Mouse (Mus musculus) brain, embryonic 18.5 days (tissue): ENCODE measurements at regions not wholly inside any gene's neighbourhood (a gene's known extent, or its start where the extent isn't known, plus 50 kb on each side); places are given as distances from the start of the nearest gene placed in this dataset.

ENCODE experiments used
- DNase-seq: peaks from one replicate; pipeline ENCODE4 v3.0.0-alpha.2; 2012; ENCODE audit warnings: low read depth, low spot score

DNA sequence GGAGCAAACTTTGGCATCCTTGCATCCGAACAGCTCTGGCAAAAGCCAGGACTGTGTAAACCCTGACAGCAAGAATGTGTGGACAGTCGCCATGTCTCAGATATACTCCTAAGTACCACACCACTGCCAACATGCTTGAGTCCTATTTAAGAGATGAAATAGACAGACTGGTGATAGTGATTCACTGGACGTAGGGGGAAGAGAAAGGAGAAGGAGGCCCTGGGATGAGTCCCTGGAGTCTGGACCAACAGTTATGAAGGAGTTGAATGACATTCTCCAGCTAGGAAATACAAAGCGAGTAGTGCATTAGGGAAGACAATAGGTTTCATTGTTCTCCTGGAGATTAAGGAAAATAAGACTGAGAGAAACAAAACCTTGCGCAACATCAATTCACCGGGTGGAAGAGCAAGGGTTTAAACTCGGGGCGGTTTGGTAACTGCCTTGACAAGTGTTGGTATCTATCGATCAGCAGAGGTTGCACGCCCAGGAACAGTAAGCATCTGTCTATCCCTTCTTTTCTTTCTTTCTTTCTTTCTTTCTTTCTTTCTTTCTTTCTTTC, 54.3 kb upstream of the Nrbf2 start:
- DNase-seq, result no peak

DNA sequence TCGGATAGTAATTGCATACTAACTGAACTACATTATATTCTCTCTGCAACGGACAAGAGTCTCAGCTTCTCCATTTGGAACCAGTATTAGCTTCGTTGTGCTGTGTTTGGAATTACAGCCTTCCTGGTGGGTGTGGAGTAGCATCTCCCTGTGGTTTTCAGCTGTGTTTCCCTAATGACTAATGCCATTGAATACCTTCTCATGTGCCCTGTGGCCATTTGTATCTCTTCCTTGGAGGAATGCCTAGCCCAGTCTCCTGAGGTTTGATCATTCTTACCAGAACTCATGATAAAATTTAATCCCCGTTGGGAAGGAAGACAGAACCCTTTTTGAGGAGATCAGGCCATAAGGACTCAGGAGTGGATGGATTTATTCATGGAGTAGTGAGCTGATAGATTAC, 59.6 kb upstream of the Nrbf2 start:
- no peak for DNase-seq

DNA sequence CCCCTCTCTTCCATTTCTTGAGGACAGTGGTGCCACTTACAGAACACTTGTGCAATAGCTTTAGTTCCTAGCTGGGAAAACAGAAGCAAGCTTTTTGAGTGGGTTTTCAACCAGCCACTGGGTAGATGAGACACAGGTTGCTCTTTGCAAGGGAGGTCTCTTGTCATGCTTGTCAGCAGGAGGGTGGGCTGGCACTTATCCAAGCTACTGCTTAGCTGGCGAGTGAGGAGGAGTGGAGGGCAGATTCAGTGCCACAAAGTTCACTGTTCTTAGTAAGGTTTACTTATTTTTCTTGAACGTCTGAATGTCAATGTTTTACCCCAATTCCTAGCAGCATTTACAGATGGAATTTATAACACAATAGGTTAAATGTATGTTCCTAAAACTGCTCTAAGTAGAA, 65.9 kb upstream of the Nrbf2 start:
- DNase-seq, result no peak

DNA sequence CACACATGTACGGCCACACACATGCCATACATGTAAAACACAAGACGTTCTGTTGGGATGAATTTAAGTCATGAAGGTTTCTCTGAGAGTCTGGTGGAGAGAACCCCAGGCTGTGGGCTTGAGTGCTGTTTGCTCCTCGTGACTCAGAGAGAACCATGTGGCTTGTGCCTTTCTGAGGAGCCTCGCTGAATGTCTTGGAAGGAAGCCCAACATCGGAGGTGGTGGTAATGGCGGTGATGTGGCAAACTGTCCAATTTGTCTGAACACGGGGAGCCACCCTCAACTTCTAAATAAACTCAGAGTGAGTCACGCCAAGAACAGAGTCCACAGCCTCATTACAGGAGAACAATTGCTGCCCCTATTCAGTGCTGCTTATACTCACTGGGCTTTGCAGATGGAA, 75.7 kb upstream of the Nrbf2 start:
- DNase-seq, result no peak

DNA sequence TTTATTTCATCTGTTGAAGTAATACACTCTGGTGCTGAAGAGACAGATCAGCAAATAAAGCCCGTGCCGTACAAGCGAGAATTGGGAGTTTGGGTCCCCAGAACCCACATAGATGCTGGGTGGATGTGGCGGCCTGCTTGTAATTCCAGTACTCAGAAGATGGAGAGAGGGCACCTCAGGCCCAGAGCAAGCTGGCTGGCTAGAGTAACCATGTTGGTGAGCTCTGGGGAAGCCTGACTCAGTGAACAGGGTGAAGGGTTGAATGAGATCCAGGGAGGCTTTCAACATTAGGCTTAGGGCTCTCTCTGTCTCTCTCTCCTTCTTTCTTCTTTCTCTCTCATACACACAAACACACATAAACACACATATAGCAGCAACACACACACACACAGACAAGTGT, 76.2 kb upstream of the Nrbf2 start:
- no peak for DNase-seq

DNA sequence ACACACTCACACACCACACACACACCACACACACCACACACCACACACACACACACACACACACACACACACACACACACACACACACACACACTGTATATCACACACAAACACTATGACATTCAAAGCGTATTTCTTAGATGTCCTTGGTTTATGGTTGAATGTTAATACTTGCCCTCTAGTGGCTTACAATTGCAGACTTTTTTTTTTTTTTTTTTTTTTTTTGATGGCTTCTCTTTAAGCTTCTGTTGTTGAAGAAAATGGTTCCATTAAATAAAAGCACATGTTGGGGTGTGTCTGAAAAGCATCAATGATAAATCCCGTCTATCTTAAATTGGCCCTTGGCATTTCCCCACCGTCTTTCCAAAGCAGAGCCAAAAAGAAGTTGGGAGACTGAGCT, 79.5 kb upstream of the Nrbf2 start:
- DNase-seq, result no peak

DNA sequence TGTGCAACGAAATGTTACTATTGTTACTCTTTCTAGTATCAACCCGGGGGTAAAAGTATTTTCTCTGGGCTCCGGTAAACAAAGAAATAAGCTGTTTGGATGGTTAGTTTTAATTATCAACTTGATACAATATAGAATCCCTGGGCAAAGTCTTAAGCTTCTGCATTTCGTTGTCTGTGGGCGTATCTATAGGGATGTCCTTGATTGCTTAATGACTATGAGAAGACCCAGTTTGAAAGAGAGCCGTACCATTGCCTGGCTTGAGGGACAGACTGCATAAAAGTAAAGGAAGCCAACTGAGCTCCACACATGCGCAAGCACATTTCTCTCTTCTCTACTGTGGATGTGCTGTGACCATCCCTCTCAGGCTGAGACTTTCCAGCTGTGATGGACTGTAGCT, 80.1 kb upstream of the Nrbf2 start:
- DNase-seq, result no peak

DNA sequence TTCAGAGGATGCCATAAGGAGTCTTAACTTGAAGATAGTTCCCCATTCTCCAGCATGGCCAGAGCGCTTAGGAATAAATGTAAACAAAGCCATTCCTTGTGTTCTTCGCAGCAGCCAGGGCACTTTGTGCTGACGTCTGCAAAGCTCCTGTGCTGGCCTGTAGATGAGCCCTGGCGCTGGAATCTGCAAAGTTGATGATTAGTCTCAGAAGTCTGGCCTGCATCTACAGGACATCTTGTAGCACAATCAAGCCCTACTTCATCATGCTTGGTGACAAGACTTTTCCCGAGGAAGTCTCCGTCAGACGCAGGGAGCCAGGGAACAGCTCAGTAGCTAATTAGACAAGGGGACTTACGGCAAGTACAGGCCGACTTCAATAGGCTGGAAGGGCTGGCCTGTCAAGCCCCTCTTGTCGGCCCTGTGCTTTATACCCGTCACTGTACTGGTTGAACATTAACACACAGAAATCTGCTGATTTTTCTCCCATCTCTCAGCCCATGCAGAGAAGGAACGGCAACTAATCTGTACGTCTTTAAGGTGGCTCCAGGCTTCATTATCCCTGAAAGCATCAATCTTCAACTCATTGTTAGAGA, 87.6 kb upstream of the Nrbf2 start:
- DNase-seq, result no peak

DNA sequence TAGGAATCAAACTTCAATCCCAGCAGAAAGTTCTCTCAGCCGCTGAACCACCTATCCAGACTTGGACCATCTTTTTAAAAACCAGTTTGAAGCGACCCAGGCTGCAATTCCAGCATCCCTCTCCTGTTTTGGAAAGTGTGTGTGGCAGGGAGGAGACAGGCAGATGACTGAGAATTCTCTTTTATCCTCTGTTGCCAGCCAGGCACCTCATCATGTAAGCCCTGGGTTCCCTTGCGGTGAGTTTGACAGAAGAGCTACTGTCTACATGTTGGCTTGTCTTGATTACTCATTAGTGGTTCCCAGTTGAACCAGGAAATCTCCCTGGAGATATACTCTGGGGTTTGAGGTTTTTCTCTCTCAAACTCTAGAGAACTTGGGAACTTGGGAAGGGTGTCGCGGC, 91.5 kb upstream of the Nrbf2 start:
- no peak for DNase-seq

DNA sequence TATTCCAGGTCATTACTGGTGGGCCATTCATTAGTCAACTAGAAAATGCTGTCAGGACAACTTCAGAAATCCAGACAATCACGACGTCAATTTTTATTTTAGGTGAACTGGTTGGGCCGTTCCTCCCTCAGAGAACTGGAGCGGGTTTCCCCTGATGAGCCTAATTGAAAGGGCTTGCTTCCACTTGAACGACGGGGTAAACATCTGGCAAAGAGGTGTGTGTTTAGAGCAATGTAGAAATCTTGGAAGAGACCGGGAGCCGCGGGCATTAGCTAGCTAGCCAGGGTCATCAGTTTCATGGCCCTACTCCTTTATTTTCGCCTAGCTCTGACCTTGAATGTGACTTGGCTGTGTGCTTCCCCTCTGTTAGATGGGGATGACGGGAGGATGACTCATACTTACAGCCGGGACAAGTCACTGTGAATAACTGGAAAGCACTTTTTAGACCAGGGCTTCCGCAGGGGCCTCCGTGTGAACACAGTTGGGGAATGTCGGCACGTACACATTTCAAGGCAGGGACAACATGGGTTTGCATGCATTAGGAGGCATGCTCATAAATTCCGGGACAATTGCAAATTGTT, 92.6 kb upstream of the Nrbf2 start:
- no peak for DNase-seq

DNA sequence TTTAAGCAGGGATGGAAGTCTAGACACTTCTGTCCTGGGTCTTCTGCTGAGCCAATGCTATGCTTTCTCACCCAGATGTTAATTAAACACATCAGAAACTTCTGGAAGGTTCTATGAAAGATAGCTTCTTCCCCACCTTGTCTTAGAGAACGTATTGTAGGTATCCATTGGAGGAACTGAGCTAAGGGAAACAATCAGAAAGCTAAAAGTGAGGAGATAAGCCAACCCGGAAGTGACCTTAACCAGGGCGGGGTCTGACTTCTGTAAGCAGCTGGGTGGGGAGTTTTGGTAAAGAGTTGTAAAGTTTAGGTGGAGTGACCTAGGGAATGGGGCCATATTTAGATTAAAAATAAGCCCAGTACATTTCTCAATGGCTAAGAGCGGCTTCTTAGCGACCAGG, 95.1 kb upstream of the Nrbf2 start:
- no peak for DNase-seq

DNA sequence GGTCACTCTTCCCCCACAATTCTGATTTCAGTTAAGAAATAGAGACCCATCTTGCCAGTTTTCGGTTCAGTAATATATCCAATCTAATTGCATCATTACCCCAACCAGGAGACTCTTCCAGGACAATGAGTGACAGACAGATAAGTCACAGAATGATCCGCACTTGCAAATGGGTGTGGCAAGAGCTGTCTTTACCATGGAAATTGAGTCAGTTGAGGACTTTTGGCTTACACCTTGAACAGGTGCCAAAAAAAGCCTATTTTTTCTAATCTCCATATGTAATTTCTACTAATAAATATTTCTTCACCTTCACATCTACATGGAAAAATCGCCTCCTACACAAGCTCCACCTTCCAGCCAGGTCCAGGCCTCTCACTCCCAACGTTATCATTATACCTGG, 98.2 kb upstream of the Nrbf2 start:
- no peak for DNase-seq

DNA sequence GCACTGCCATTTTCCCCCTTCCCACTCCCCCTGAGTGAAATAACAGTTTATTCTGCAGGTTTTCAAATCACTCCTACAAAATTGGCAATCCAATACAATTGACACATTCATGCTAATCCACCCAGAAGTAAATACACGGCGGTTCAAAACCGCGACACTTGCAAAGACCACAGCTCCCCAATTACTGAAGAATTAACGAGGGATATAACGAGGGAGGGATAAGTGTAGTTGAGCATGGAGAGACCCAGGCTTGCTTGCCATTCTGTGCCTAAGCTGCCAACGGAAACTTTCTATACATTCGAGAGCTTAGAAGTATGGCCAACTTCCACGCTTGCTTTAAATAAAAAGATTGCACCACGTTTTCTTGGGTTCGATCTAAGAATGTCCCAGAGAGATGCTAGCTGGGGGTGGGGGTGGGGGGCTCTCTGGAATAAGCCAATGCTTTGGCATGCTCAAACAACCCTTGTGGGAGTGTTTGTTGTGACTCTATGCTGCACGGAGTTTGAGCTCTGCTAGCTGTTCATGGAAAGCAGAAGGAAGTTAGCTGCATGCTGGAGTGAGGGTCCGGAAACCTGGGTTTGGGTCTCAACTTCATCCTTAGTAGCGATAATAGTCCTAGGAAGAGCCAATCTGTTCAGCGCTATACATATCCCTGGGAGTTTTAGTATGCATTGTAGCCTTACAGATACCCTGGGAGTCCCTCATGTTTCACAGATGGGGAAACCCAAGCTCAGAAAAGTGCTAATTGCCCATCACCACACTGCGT, 98.9 kb upstream of the Nrbf2 start:
- DNase-seq, result no peak

DNA sequence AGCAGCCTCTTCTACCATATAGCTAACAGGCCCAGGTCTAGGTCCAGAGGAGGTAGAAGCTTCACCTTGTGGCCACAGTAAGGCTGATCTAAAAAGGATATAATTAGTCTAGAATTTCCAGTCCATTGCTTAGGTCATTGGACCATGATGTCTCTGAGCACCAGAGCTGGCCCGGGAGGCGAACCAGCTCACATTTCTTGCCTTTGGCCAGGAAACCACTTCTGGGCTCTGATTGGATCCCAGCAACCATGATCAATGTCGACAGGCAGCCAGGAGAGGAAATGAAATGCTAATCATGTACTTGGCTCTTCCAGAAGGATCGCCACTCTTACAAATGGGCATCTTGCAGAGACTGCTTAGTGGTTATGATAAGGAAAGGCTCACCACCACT, 99.5 kb upstream of the Nrbf2 start:
- no peak for DNase-seq

DNA sequence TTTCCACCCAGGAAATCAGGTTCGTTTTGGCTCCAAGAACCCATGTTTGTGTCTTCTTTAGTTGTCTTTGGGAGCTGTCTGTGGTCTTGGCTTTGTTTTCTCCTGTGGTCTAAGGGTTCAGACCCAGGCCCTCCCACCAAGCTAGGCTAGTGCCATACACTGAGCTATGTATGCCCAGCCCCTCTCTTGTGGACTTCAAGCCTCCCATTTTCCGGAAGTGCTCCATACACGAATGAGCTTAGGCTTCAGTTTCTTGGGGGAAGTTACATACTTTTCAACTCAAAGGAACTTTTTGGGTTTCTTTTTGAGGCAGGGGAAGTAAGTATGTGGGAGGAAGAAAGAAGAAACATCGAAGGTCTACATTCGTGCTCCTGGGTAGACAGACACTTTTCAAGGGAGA, 100.9 kb upstream of the Nrbf2 start:
- no peak for DNase-seq

DNA sequence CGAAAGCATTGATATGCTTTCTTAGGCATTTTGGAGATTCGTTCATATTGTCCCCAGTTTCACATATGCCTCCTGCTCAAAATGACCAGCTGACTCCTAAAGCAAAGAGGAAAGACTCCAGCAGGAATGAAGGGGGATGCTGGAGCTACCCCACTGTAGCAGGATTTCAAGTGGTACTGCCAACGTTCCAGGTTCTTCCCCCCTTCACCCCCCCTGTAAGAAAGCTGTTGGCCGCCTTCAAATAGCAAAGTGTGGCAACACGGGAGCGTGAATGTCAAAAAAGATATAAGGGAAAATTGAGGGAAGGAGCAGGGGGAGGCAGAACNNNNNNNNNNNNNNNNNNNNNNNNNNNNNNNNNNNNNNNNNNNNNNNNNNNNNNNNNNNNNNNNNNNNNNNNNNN, 103.7 kb upstream of the Nrbf2 start:
- DNase-seq, result no peak

DNA sequence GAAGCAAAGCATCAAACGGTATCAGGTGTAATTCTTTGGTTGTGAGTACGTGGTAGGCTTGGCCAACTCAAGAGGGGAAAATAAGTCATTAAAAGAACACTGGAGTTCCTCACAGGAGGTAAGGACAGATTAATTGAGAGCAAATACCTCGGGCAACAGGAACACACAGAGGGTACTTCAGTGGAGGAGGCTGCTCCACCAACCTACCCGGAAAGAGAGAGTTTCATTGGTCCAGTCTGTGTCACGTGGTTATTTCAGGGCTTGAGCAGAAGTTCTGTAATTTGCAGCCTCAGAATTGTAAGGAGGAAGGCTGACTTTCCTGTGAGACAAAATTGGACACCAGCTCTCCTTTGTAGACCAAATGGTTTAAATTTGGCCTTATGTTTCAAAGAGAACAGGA, 115.3 kb upstream of the Nrbf2 start:
- no peak for DNase-seq

DNA sequence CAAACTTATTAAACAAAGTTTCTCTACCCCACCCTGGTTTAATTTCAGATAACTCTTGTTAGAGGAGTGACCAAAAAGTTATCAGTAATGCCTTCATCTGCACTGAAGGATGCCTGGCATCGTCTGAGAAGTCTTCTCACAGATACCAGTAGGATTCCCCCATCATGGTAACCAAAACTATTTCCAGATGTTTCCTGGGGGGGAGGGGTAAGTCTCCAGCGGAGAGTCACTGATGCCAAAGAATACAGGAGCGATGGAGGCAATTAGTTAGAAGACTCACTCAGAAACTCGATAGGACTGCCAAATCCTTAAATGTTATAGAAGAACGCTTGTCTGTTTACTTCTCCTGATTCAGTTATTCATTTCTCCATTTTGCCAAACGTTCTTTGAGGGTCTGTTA, 116.3 kb upstream of the Nrbf2 start:
- no peak for DNase-seq

DNA sequence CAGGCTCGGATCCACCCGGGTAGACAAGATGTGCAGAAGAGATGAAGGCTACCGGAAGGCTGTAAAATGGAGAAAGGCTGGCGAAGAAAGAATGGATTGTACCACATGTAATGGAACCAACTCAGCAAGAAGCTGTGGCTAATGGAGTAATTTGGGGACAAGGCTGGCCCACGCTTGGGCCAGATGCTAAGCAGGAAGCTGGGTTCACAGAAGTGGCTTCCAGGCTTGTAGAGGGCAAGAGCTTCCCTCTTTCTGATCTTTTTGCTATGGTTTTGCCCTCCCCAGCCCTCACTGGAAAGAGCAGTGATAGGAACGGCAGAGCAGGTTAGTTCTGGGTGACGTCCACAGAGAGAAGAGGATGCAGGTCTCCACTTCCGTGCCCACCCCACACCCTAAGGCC, 117.7 kb upstream of the Egr2 start:
- no peak for DNase-seq

DNA sequence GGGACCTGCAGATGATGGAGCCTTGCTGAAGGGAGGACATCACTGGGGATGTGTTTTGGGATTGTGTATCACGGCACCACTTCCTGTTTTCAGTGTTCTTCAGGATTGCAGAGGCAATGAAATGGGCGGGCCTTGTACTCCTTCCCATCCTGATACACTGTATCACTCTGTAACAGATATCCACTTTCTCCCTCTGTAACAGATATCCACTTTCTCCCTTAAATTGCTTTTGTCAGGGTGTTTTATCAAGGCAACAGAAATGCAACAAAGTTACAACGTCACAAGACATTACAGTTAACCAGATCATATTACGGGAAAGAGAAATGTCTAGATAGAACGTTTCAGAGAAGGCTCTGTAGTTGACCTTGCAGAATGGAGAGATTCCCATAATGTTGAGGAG, 114.5 kb upstream of the Egr2 start:
- DNase-seq, result no peak

DNA sequence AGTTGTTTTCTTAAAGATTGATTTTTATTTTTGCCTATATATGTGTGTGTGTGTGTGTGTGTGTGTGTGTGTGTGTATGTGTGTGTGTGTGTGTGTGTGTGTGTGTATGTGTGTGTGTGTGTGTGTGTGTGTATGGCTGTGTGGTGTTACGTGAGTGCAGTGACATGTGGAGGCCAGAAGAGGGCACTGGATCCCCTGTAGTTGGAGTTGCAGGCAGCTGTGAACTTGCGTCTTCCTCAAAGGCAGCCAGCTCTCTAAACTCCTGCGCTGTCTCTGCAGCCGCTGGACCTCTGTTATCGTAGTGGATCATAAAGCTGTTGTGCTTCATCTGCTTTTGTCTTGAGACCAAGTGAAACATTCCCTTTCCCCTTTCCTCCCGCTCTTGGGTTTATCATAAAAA, 109.9 kb upstream of the Egr2 start:
- no peak for DNase-seq

DNA sequence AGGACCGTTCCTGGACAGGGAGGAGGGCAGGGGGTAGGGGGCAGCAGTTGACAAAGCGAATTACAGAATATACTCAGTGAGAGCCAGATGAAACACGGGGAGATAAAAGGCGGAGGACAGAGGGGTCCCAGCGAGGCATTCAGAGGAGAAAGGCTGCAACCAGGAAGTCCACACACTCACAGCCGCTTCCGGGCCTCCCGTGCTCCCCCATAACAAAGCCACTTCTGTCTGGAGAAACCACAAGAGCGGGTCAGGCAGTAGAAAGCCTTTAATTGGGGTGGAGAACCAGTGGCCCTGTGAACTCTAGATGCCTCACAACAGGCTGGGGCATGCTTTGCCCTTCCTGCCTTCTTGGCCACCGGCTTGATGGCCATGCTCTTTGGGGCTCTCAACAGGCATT, 108.1 kb upstream of the Egr2 start:
- no peak for DNase-seq

DNA sequence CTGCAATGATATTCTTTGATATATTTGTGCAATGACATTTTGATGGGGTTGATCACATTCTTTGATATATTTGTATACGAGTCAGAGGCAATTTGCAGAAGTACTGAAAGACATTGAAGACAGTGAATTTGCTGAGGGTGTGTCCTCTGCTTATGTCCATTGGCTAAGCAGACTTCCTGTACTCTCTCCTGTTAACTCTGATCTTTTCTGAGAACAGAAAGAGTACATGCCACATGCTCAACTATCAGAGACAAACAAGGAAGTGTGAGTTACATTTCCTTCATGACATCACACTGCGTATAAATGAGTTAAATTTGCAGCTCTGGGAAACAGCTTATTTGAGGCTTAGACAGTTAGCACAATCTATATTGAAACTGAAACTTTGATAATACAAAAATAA, 104.5 kb upstream of the Egr2 start:
- no peak for DNase-seq
